Mouse (Mus musculus) left cerebral cortex, postnatal 36 days (tissue): ENCODE data around the gene Hk1. TPM values are rescaled to one million over a fixed set of nuclear protein-coding genes. Genes with fewer than 3 reads are reported as not detected.

ENCODE experiments used
- DNase-seq, 2 experiments: peaks; one replicate each; pipeline ENCODE4 v3.0.0; 2021 to 2022; ENCODE audit warnings: low spot score in 2 of 2, mixed read lengths in 1 of 2
- intact Hi-C: fragments of 180-260 bp; cut with DNase I; formaldehyde crosslinking; loops from one replicate; pipeline ENCODE4 v1.15.1; 2025
- total RNA-seq, 2 experiments: library from RNA; stranded (reverse); gene quantifications; 2 replicates each; pipeline ENCODE4 v1.2.3; 2021

Hk1 gene
- total RNA-seq, 2 experiments from 2014 or later, result 310 to 327 TPM

DNA sequence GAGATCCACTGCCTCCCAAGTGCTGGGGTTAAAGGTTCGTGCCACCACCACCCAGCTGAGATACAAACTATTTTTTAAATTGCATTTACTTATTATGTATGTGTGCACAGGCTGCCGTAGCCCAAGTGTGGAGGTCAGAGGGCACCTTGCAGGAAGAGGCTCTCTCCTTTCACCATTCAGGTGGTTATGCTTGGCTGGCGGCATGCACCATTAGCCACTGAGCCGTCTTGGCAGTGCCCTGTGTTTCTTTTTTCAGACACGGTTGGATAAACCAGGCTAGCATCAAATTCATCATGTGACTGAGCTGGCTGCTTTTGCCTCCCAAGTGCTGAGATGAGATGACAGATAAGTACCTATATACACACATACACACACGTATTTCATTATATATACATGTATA is 140.4 kb downstream of the Hk1 start:
- intact Hi-C loops, result no loop called here

DNA sequence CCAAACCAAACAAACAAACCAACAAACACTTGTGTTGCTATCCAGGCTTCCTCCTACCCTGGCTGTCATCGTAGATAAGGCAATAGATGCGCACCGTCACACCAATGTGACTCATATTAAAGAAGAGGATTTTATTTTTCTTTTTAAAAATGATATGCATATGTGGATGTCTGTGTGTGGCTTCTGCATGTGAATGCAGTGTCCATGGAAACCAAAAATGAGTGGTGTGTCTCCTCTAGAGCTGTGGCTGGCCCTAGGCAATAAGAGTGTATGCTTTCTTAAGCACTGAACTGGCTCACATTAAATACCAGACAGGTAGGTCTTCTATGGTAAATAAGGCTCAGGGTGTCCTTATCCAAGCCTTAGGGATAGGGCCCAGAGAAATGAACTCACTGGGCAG is 141.0 kb downstream of the Hk1 start:
- intact Hi-C loops, result no loop called here
- DNase-seq, result no peak

More for the DNA sequence above, 140.4 kb downstream of the Hk1 start:
- no peak for DNase-seq

DNA sequence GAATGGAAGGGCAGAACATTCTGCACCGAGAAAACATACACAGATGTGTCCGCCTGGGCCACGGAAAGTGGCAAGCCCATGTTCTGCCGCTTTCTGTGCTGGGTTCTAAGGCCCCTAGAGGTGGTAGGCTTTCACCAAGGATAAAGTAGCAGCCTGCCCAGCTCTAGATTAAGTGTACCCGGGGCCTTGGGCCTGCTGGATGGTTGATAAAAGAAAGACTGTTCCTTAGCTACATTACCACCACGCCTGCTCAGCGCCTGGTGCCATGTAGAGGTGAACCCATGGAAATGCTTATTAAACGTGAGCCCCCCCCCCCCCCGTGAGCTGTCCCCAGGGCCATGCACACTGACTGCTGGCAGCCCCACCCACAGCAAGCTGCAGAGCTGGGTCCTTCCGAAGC is 142.5 kb downstream of the Hk1 start:
- intact Hi-C loops, result no loop called here
- DNase-seq, result no peak

DNA sequence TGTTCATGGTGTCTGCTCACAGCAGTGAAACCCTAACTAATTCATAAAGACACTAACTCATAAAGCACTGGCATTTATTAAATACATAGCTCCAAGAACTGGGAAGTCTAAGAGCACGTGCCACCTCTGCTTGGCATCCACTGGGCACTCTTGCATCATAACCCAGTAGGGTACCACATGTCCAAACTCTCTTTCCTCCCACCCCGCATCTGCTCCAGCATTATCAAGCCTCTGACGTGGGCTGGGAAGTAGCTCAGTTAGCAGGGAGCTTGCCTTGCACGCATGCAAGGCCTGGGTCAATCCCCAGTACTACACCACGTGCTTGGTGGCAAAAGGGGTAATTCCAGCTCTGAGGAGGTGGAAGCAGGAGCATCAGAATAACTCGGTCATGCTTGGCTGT is 143.5 kb downstream of the Hk1 start:
- intact Hi-C loops, result no loop called here
- DNase-seq, result no peak

DNA sequence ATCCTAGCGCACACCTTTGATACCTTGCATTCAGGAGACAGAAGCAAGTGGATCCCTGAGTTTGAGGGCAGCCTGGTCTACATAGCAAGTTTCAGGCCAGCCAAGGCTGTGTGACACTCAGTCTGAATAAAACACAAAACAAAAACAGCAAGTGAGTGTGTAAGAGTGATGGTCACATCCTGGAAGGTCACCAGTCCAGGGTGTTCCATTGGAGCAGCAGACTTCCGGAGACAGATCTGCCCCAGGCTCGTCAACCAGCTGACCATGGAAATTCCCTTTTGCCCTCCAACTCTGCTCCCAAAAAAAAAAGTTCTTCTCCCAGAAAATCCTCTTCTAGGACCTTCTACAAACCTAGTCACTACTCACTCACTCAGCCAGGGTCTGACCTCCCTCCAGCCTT is 147.9 kb downstream of the Hk1 start:
- intact Hi-C loops, result no loop called here
- DNase-seq, result no peak

DNA sequence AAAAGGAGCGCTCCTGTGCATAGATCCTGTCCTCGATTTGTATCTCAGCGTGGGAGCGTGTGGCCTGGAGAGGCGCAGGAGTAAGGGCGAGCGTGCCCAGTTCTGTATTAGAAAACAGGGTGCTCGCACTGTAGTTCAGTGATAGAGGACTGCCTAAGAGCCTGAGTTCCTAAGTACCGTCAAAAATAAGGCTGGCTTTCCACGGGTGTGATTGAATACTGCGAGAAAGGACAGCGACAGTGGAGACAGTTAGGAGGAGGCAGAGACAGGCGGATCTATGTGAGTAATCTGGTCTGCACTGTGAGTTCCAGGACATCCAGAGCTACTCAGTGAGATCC is 148.3 kb downstream of the Hk1 start:
- intact Hi-C loops, result no loop called here

DNA sequence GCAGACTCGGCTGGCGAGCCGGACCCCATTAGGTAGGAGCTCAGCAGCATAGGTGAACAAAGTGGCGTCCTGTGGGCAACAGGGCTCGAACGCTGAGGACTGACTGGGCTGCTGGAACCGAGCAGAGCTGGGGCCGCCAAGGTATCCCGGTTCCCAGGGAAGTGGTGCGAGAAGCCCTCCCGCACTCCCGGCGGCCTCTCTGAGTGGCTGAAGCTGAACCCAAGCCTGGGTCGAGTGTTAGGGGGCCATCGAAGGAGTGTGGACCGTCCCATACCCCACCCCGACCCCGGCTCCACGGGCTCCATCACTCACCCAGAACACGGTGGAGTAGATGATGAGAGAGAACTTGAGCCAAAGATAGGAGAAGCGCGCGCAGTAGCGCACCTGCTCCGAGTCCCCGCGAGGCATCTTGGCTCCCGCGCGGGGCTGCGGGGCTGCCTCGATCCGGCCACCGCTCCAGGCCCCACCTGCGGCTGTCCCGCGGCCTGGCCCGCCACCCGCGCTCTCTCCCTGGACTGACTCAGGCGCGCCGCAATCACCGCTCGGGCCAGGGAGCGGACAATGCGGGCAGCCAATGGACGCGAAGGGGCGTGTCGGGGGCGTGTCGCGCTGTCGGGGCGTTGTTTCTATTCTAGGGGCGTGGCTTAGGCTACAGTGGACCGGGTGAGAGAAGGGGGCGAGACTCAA is 148.9 kb downstream of the Hk1 start, which contains the start of gene Tspan15:
TSS of gene Tspan15 (minus strand) at position 544 of the 687 bp plus-strand sequence.
- DNase-seq, result peak; percentile 82 to 84
- intact Hi-C loops, result no loop called here

More for the DNA sequence above, 148.3 kb downstream of the Hk1 start:
- DNase-seq, result no peak

DNA sequence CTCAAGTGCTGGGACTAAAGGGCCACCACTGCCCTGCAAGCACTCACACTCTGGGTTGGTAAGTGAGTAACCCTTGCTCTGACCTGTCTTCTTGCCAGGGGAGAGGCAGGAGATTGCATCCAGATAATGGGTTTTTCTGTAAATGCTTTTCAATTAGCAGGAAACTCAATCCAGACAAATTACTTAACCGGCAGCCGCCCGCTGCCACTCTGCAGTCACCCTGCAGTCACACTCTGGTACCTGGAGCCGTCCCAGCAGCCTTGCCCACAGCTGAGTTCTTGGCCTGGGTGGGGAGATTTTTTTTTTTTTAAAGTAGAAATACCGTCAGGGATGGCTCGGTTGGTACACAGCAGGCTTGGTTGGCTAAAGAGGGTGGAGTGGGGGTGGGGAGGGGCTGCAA is 151.6 kb downstream of the Hk1 start:
- DNase-seq, result no peak
- intact Hi-C loops, result no loop called here

DNA sequence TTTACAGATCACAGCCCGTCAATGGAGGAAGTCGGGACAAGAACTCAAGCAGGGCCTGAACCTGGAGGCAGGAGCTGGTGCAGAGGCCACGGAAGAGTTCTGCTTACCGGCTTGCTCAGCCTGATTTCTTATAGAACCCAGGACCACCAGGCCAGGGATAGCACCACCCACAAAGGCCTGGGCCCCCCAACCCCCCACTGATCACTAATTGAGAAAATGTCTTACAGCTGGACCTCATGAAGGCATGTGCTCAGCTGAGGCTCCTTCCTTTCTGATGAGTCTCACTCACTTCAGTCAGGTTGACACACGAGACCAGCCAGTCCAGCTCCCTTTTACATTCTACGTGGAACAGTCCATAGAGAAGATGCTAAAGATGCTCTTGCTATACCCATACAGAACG is 153.9 kb downstream of the Hk1 start:
- intact Hi-C loops, result no loop called here
- no peak for DNase-seq

DNA sequence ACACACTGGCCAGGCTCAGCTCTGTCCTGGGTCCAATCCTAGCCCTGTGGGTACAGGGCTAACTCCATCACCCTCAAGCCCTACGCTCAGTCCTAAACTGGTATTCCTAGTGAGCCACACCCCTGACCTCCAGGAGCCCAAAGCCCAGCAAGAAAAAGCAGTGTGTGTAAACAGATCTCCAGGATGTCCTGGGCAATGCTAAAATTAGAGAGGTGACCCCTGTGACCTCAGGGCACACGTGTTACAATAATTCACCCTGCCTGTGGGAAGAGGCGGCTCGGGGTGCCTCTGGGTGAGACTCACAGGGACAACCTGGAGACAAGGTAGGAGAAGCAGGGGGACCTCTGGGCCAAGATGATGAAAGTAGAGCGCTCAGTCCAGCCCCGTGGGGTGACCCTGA is 155.5 kb downstream of the Hk1 start:
- intact Hi-C loops, result no loop called here
- no peak for DNase-seq

DNA sequence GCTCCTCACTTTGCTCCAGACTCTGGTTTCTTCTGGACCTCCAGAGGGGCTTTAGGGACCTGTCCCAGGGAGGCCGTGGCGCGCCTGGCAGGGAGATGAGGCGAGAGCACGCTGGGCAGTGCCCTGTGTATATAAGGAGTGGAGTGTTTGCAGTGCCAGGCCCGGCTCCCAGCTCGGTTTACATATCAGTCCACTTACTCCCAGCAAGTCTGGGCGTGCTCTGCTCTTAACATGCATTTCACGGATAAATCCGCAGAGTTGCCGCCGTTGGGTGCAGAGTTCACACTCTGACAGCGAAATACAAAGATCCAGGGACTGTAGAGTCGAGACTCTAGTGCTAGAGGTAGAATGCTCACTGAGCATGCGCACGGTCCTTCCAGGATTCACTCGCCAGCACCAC is 156.9 kb downstream of the Hk1 start:
- intact Hi-C loops, result no loop called here
- DNase-seq, result no peak

DNA sequence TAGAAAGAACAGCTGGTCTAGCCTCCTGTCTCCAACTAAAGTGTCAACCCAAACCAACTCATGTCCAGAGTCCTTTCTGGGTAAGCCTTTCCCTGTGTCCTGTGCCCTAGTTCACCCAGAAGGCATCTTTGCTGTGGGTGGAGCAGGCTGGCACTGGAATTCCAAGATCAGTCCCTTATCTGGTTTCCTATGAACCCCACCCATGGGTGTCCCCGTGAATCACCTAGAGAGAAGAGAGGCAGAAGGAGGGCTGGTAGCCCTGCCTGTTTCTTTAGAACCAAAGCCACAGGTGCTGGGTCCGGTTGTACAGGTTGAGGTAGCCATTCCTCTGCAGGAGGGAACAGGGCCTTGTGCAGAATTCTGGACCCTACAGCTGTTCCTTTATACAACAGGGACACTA is 158.1 kb downstream of the Hk1 start:
- intact Hi-C loops, result no loop called here
- no peak for DNase-seq

DNA sequence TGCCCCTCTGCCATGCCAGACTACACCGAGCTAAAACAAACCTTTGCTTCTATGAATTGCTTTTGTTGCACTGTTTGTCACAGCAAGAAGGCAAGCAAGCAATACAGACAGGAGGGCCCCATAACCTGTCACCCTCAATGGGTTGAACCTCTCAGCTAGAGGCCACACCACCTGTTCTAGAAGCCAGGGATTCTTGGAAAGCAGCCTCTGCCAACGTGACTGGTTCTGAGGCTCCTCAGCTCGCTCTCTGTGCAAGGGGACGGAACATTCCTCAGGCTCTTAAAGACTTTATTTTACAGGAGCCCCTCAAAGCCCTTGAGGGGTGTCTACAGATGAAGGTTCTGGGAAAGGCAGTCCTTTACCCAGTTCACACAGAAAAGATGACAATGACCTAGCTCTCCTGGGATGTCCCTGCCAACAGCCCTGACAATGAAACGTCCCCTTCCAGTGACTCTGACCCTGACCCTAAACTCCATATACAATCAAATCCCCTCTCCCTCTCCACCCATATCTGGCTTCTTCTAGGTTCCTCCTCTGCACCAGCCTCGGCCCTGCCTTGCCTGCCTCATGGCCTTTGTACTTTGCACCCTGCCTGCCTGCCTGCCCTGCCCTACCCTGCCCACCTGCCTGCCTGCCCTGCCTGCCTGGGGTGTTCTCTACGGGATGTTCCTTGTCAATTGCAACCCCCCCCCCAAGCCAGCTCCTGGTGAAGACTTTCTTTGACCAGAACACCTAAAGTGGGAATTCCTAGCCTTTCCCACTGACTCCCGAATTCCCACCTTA is 158.8 kb downstream of the Hk1 start:
- intact Hi-C loops, result no loop called here
- DNase-seq, result no peak

Other genes with a start within 250 kb of the Hk1 start
- gene Neurog3, start 246.8 kb downstream of the Hk1 start, total RNA-seq, result not detected
- 10 to 100 TPM; 51.1 to 59.8 TPM for gene Fam241b, start 236.0 kb downstream of the Hk1 start, total RNA-seq
- 10 to 100 TPM; 11.6 to 14.2 TPM for gene Tspan15, start 148.7 kb downstream of the Hk1 start, total RNA-seq
- gene Tacr2, start 127.5 kb downstream of the Hk1 start, total RNA-seq, result under 1 TPM; 0.32 to 0.34 TPM
- 10 to 100 TPM in 1 of 2 experiments, 1 to 10 TPM in 1; 9.9 to 12.0 TPM for gene Hkdc1, start 42.6 kb upstream of the Hk1 start, total RNA-seq
- gene 4930507D05Rik, start 69.6 kb upstream of the Hk1 start, total RNA-seq, result 1 to 10 TPM; 1.7 to 2.0 TPM
- 10 to 100 TPM; 20.1 to 28.0 TPM for gene Supv3l1, start 69.8 kb upstream of the Hk1 start, total RNA-seq
- 10 to 100 TPM; 45.8 to 53.8 TPM for gene Vps26a, start 106.9 kb upstream of the Hk1 start, total RNA-seq
- gene Srgn, start 147.5 kb upstream of the Hk1 start, total RNA-seq, result 1 to 10 TPM; 7.7 to 8.9 TPM
- gene Kif1bp, start 198.5 kb upstream of the Hk1 start, total RNA-seq, result 100 to 1,000 TPM; 178 to 198 TPM
- 10 to 100 TPM; 17.9 to 21.1 TPM for gene Ddx21, start 222.4 kb upstream of the Hk1 start, total RNA-seq